Mouse (Mus musculus) layer of hippocampus, postnatal 10 days (tissue): ENCODE results near the gene Asb7. TPM values are rescaled to one million over a fixed set of nuclear protein-coding genes. Genes with fewer than 3 reads are reported as not detected.

ENCODE experiments used
- DNase-seq, 2 experiments: peaks; one replicate each; pipeline ENCODE4 v3.0.0; 2021; ENCODE audit warnings: low spot score in 2 of 2
- total RNA-seq, 2 experiments: library from RNA; stranded (reverse); gene quantifications; 2 replicates each; pipeline ENCODE4 v1.2.3; 2021

The Asb7 gene
- total RNA-seq, 2 experiments from 2014 or later, result 17.9 to 19.9 TPM

GRCm38 (mm10) chr7:66655471-66655870, 33.9 kb downstream of the Asb7 start:
- DNase-seq, result no peak

GRCm38 (mm10) chr7:66653596-66653995, 35.8 kb downstream of the Asb7 start:
- no peak for DNase-seq

- DNase-seq, result no peak
Observed at GRCm38 (mm10) chr7:66652216-66652615, 37.2 kb downstream of the Asb7 start.

GRCm38 (mm10) chr7:66650883-66651282, 38.5 kb downstream of the Asb7 start:
- DNase-seq, result no peak

GRCm38 (mm10) chr7:66649181-66649580, 40.2 kb downstream of the Asb7 start:
- DNase-seq, result no peak

- no peak for DNase-seq
Observed at GRCm38 (mm10) chr7:66645736-66646135, 43.7 kb downstream of the Asb7 start.

GRCm38 (mm10) chr7:66633351-66633750, 56.0 kb downstream of the Asb7 start:
- no peak for DNase-seq

- no peak for DNase-seq
Observed at GRCm38 (mm10) chr7:66630154-66630800, 59.1 kb downstream of the Asb7 start.

GRCm38 (mm10) chr7:66629419-66629818, 60.0 kb downstream of the Asb7 start:
- DNase-seq, result no peak

GRCm38 (mm10) chr7:66623436-66623835, 66.0 kb downstream of the Asb7 start:
- DNase-seq, result no peak

GRCm38 (mm10) chr7:66601846-66602245, 87.5 kb downstream of the Asb7 start:
- no peak for DNase-seq

GRCm38 (mm10) chr7:66600622-66601610, 88.5 kb downstream of the Asb7 start:
- DNase-seq, result no peak

- no peak for DNase-seq
Observed at GRCm38 (mm10) chr7:66600126-66600525, 89.3 kb downstream of the Asb7 start.

GRCm38 (mm10) chr7:66597900-66598299, 91.5 kb downstream of the Asb7 start:
- no peak for DNase-seq

Other genes with a start within 250 kb of the Asb7 start
- gene Lins1, start 293 bp upstream of the Asb7 start, total RNA-seq, result 10 to 100 TPM; 11.4 to 12.3 TPM
- 1 to 10 TPM in 1 of 2 experiments, under 1 TPM in 1; 0.50 to 1.3 TPM for gene Cers3, start 53.9 kb upstream of the Asb7 start, total RNA-seq
- 10 to 100 TPM; 25.8 to 33.4 TPM for gene Adamts17, start 150.1 kb upstream of the Asb7 start, total RNA-seq